Mouse (Mus musculus): ENCODE data around the gene Gm17087.

The Gm17087 gene

DNA sequence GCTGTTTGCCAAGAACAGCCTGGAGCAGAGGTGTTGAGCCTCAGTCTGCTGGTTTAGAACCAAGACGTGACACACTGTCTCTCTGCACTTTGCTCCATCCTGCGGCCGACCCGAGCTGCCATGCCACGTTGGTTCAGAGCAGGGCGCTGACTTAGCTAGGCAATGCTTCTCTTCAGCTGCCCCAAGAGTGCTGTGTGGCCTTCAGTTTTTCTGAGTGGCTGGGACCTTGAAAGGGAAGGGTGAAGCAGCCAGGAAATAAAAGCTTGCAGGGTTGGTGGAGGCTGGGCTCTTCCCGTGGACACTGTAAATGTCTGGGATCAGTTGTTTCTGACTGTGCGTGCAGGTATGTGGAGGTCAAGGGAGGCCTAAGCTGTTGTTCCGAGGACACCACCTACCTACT lies 20.4 kb downstream of the Gm17087 start:
- no peak for DNase-seq (ENCODE audit: low spot score)

DNA sequence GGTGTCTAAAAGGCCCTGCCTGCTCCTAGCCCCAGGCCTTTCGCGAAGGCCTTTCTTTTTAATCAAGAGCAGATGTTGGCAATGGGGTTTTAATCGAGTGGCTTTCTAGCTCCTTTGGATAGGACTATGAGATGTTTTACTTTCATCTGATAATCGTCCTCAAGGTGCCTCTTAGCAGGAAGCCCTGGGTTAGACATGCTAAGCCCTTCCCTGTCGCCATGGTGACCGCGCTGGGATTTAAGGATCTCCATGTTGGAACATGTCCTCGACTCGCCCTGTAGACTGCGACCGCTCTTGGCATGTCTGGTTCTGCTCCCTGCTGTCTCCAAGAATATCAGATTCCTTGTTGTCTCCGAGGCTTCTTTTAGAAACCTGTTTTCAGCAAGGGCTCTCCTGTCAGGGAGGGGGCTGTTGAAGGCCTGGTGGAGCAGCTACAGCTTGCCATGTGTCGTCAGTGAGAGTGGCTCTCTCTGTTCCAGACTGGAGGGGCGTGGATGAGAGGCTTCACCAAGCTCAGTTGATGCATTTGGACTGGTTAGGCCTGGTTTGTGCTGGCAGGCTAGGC lies 24.7 kb downstream of the Gm17087 start:
- no peak for DNase-seq (ENCODE audit: low spot score)

DNA sequence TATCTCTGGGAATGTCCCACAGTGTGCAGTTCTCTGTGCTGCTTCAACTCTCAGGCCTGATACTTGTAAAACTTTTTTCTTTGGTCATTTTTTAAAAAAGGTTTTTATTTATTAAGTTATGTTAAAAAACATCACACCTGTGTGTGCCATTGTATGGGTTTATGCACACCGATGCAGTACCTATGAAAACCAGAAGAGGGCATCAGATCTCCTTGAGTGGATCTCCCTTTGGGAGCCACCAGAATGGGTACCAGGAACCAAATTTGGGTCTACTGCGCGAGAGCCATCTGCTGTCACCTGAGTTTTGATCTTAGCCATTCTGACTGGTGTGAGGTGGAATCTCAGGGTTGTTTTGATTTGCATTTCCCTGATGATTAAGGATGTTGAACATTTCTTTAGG lies 28.6 kb downstream of the Gm17087 start:
- no peak for DNase-seq (ENCODE audit: low spot score)

DNA sequence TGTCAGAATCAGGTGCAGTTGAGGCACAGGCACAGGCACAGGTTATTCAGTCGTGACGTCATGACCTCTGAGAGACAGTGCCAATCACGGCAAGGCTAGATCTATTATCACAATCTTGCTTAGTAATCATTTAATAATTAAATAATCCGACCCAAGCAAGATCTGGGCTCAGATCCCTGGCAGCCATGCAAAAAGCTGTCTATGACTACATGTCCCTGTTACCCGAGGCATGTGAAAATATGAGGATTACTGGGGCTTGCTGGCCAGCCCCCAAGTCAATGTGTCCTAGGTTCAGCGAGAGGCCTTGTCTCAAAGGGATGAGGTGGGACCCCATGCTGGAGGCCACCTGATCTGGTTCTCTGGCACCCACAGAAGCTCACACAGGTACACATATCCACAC lies 30.2 kb downstream of the Gm17087 start:
- DNase-seq (ENCODE audit: low spot score): no peak

DNA sequence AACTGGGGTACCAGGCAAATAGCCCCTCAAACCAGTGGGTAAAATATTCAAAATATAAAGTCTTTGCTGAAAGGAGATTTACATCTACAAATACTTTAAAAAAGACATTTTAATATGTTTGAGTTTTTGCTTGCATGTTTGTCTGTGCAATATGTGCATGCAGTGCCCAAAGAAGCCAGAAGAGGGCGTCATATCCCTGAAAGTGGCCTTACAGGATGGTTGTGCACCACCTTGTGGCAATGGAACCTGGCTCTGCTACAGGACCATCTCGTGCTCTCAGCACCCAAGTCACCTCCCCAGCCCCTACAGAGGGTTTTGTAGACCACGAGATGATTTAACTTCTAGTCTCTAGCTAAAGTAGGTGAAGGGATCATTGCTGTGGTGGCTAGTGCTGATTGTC lies 32.9 kb downstream of the Gm17087 start:
- DNase-seq (ENCODE audit: low spot score): no peak

DNA sequence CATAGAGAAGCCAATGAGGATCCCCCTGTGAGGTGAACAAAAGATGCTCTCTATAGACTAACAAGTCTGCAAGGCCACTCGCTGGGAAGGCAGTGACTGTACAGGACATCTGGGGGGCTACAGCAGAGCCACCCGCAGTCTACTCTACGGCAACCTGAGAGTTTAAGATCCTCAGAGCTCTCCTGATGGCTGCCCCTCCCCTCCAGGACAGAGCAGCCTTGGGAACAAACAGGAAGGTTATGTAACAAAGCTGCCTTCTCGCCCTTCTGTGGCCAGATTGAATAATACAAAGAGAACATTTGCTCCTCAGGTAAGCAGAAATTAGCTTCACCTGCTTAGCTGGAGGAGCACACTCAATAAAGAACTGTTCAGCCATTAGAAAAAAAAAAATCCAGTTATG lies 34.1 kb downstream of the Gm17087 start:
- no peak for DNase-seq (ENCODE audit: low spot score)

DNA sequence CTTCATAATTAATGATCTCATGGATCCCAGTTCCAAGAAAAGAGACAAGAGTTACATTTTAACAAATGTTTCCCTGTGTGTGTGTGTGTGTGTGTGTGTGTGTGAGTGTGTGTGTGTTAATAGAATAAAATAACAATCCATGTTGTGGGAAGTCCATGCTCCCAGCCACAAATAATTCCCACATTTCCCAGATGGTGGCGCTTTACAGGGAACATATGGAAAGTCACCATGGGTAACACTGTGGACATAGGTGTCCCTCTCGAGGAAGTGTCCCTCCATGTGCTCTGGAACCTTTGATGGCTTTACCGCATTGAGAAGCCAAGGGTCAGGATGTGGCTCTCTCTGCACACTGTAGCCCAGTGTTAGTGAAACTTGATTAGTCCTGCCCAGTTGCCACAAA lies 38.1 kb downstream of the Gm17087 start:
- DNase-seq (ENCODE audit: low spot score): no peak

DNA sequence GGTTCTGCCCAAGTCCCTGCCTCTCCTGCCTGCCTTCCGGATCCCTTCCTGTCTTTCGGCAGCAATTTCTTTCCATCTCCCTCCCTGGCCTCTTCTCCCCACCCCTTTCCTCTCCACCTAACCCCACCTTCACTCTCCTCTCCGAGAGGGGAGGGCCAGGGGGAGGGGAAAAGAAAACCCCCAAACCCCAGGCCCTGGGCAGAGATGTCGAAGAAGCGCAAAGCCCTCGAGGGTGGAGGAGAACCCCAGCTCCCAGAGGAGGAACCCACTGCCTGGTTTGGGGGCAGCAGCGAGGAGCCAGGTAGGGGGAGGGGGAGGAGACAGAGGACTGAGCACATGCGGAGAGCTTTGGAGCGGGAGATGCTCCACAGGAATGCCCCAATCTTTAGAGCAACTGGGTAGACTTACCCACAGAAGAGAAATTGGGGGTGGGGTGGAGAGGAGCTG lies 39.9 kb downstream of the Gm17087 start:
- no peak for DNase-seq (ENCODE audit: low spot score)

DNA sequence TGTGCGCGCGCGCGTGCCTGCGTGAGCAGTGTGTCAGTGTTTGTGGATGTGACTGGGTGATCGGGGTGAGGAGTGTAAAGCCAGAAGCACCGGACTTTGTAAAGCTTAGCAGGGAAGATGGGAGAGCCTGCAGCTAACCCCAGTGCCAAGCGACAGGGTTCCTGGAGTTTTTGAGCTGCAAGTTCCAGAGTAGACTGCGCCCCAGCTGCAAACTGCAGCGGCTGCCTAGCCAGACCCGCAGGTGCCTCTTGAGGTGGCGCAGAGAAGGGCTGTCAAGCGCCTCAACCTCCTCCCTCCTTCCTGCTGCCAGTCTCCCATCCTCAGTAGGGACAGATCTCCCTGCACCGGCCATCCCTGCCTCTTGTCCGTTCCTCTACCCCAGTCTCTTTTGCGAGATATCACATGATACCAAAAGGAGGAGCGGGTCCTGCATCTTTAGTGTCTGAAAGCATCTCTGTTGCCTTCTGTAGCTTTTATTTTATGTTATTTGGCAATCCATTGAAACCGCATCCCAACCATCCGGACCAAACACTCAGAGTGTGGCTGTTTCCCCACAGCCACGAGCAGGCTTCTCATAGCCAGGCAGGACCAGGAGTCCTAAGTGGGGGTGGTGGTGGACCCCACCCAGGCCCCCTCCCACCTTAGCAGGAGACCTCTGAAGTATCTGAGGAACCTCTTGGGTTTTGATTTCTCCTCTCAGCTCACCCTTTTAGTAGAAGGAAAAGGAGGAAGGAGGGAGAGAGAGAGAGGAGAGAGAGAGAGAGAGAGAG lies 40.6 kb downstream of the Gm17087 start:
- DNase-seq (ENCODE audit: low spot score): no peak

DNA sequence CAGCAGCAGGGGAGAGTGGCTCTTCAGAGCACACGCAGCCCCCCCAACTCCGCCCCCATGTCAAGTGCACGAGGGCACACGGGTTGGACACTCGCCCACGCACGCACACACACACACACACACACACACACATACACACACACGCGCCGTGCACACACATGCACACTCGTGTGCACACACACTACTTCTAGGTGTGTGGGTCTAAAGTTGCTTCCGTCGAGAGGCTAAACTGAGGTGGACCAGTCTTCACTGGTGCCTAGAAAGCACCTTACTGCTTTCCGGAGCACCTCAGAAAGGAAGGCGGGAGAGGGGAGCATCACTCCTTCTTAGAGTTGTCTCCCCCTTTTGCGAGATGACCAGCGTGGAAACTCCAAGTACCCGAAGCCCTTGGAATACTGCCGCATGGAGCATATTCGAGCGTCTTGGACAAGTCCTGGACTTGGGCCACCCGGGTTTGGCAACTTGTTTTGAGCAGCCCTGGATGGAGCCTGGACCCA lies 41.5 kb downstream of the Gm17087 start, which contains the start of gene Pde10a:
Gene Pde10a (plus strand): TSS at position 148 of the 497 bp plus-strand sequence.
- peak; percentile 10 for DNase-seq (ENCODE audit: low spot score)

DNA sequence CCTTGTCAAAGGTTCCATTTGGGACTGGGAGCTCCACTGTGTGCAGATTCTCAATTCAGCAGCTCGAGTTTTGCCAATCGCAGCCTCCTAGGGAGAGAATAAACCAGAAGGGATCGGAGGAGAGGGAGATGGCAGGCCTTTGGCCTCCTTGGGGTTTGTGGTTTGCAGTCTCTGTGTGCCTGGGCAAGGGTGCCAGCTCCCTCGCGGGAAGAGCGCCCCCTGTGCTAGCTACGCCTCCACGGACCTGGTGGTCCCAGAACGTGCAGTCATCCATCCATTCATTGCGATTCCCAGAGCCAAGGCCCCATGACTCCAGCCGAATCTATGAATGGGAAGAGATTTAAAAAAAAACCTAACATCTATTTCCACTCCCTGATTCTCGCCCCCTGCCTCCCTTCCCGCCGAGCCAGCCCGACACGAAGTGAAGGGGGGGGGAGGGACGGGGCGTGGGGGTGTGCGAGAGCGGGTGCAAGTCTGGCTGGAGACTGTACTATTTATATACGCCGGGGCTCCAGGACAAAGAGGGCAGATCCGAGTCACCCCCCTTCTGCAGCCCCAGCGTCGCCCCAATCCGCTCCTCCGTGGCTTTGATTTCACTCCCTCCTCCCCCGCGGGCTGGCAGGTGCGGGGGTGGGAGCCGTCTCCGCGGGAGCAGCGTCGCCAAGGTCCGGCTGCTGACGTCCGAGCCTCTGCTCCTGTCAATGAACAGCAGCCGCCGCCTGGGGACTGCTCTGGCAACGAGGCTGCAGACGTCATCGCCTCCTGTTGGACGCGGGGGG lies 42.2 kb downstream of the Gm17087 start:
- peak; percentile 16 for DNase-seq (ENCODE audit: low spot score)

DNA sequence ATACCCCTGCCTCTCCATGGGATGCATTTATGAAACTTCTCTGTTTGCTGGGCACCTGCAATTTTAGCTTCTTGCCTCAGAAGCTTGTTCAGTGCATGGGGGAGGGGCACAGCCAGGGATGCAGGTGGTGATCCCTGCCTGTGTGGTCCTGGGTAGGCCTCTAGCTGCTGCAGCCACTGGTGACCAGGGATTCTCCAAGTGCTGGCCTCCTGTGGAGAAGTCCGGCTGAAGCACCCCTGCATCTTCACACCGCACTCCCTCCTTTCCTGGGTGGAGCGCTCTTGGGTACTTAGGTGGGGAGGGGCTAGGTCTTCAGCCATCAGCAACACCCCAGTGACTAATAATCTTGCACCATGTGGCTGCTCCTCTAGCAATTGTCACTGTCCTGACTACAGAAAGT lies 42.8 kb downstream of the Gm17087 start:
- no peak for DNase-seq (ENCODE audit: low spot score)

DNA sequence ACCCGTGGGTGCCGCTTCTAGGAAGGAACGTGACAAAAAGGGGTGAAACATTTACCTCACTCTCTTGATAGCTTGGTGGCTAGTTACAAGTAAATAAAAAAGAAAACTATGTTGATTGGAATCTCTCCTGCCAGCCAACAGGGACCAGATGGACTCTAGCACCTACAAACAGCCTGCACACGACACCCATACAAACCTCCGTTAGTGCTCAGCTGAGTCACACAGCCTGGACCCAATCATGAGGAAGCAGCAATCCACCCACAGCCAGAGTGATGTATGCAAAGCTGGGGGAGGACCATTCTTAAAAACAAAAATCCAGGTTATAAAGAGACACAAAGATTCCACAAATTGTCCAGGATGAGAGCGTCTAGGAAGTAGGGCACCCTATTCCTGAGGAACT lies 50.7 kb downstream of the Gm17087 start:
- no peak for DNase-seq (ENCODE audit: low spot score)
